Mouse (Mus musculus): ENCODE measurements at regions not wholly inside any gene's neighbourhood (a gene's known extent, or its start where the extent isn't known, plus 50 kb on each side); places are given as distances from the start of the nearest gene placed in this dataset.

DNA sequence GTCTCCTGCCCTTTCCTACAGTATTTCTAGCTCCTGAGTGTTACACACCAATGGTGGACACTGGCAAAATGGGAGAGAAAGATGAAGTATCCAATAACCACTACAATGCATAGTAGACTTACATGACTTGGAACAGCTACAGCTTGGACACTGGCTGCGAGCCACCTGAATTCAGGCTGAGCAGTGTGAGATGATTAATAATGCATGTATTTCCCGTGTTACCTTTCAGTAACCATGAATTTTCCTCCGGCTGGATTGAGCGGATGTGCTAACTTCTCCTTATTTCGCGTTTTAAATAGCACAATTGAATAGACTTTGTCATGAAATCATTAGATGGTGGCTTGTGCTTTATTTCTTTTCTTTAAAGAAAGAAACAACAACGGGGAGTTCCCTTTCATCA lies 142.4 kb upstream of the Gm17728 start:
- H3K9ac ChIP-seq (ENCODE audit: low read length), result no peak overlapping the region
- no peaks in the 10 kb centered on the region for H3K9me3 ChIP-seq (ENCODE audit: control insufficient read depth, low read length)
- ATAC-seq (ENCODE audit: low FRiP score, low TSS enrichment) (no peak), DNase-seq (ENCODE audit: low spot score) (no peak)
- WGBS, result 68% methylated on average over 7 of the region's 7 CpGs
- no peak overlapping the region for H3K4me3 ChIP-seq (ENCODE audit: low read depth, low read length)
- H3K4me1 ChIP-seq (replicated peaks; ENCODE audit: control insufficient read depth, insufficient read depth), result no peaks in the 10 kb centered on the region
- no peaks in the 10 kb centered on the region for H3K36me3 ChIP-seq (ENCODE audit: control insufficient read depth, insufficient read depth, low read length)
- TF ChIP-seq EP300 (optimal IDR thresholded peaks at IDR 0.05), result no peak
- TF ChIP-seq CTCF (IDR thresholded peaks at IDR 0.05; ENCODE audit: low read depth), result no peak
- no peak overlapping the region for H3K4me2 ChIP-seq (replicated peaks; ENCODE audit: low read depth)
- no peaks in the 10 kb centered on the region for H3K27me3 ChIP-seq (ENCODE audit: control insufficient read depth, insufficient read depth, low read length)
- H3K27ac ChIP-seq (replicated peaks), result no peak overlapping the region

- no peak overlapping the region for H3K9ac ChIP-seq (ENCODE audit: low read length)
- no peak for ATAC-seq (ENCODE audit: low FRiP score, low TSS enrichment)
Measured at GRCm38 (mm10) chr17:9281891-9282290, 140.0 kb upstream of the Gm17728 start.

DNA sequence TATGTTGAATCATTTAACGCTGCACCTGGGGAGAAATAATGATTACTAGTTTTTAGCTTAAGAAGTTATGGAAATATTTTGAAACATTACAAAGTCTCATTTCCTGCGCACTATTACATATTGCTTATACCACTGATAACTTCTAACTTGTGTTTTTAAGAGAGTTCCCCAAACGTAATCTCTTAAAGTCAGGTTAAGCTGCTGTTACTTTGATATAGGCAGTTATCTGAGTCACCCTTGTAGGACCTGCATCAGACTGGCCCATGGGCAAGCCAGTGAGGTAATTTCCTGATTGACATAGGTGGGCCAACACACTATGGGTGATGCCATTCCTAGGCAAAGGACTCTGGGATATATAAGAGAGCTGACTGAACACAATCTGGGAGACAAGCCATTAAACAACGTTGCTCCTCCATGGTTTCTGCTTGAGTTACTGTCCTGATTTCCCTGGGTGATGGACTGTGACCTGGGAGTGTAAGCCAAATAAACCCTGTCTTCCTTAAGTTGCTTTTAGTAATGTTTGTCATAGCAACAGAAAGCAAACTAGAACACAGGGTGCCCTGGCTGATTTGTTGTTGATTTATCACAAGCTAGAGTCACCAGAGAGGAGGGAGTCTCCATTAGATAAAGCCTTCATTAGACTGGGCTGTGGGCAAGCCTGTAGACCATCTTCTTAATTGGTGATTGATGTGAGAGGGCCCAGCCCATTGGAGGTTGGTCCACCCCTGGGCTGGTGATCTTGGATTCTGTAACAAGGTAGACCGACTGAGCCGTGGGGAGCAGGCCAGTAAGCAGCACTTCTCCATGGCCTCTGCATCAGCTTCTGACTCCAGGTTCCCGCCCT lies 139.3 kb upstream of the Gm17728 start:
- 85% methylated on average over 7 of the region's 7 CpGs for WGBS
- DNase-seq (ENCODE audit: low spot score), result no peak
- Histone ChIP-seq H3K27me3 (ENCODE audit: control insufficient read depth, insufficient read depth, low read length) (no peaks in the 10 kb centered on the region), H3K27ac (replicated peaks) (no peak overlapping the region), H3K9ac (ENCODE audit: low read length) (no peak overlapping the region), H3K9me3 (ENCODE audit: control insufficient read depth, low read length) (no peaks in the 10 kb centered on the region), H3K4me2 (replicated peaks; ENCODE audit: low read depth) (no peak overlapping the region), H3K4me1 (replicated peaks; ENCODE audit: control insufficient read depth, insufficient read depth) (no peaks in the 10 kb centered on the region), H3K36me3 (ENCODE audit: control insufficient read depth, insufficient read depth, low read length) (no peaks in the 10 kb centered on the region), H3K4me3 (ENCODE audit: low read depth, low read length) (no peak overlapping the region)
- ATAC-seq (ENCODE audit: low FRiP score, low TSS enrichment), result peak; percentile 49; the same call in 1 of the 2 replicates
- no peak for TF ChIP-seq EP300 (optimal IDR thresholded peaks at IDR 0.05)
- TF ChIP-seq CTCF (IDR thresholded peaks at IDR 0.05; ENCODE audit: low read depth), result no peak

More at GRCm38 (mm10) chr17:9281891-9282290, 140.0 kb upstream of the Gm17728 start:
- no peaks in the 10 kb centered on the region for H3K27me3 ChIP-seq (ENCODE audit: control insufficient read depth, insufficient read depth, low read length)
- no peak overlapping the region for H3K4me3 ChIP-seq (ENCODE audit: low read depth, low read length)
- DNase-seq (ENCODE audit: low spot score), result no peak
- no peaks in the 10 kb centered on the region for H3K4me1 ChIP-seq (replicated peaks; ENCODE audit: control insufficient read depth, insufficient read depth)
- H3K9me3 ChIP-seq (ENCODE audit: control insufficient read depth, low read length), result no peaks in the 10 kb centered on the region
- WGBS, result 70% methylated on average over 5 of the region's 5 CpGs
- H3K4me2 ChIP-seq (replicated peaks; ENCODE audit: low read depth), result no peak overlapping the region
- no peak for TF ChIP-seq EP300 (optimal IDR thresholded peaks at IDR 0.05)
- TF ChIP-seq CTCF (IDR thresholded peaks at IDR 0.05; ENCODE audit: low read depth), result no peak
- H3K36me3 ChIP-seq (ENCODE audit: control insufficient read depth, insufficient read depth, low read length), result no peaks in the 10 kb centered on the region
- H3K27ac ChIP-seq (replicated peaks), result no peak overlapping the region

GRCm38 (mm10) chr17:9286431-9286830 lies 135.4 kb upstream of the Gm17728 start:
- no peaks in the 10 kb centered on the region for H3K27me3 ChIP-seq (ENCODE audit: control insufficient read depth, insufficient read depth, low read length)
- no peak overlapping the region for H3K27ac ChIP-seq (replicated peaks)
- ATAC-seq (ENCODE audit: low FRiP score, low TSS enrichment) (no peak), DNase-seq (ENCODE audit: low spot score) (no peak)
- peak; percentile 45 for TF ChIP-seq CTCF (IDR thresholded peaks at IDR 0.05; ENCODE audit: low read depth)
- no peak for TF ChIP-seq EP300 (optimal IDR thresholded peaks at IDR 0.05)
- H3K4me1 ChIP-seq (replicated peaks; ENCODE audit: control insufficient read depth, insufficient read depth), result no peaks in the 10 kb centered on the region
- H3K9ac ChIP-seq (ENCODE audit: low read length), result no peak overlapping the region
- no peaks in the 10 kb centered on the region for H3K36me3 ChIP-seq (ENCODE audit: control insufficient read depth, insufficient read depth, low read length)
- H3K4me3 ChIP-seq (ENCODE audit: low read depth, low read length), result no peak overlapping the region
- no peaks in the 10 kb centered on the region for H3K9me3 ChIP-seq (ENCODE audit: control insufficient read depth, low read length)
- H3K4me2 ChIP-seq (replicated peaks; ENCODE audit: low read depth), result no peak overlapping the region
- WGBS, result 51% methylated on average over 5 of the region's 5 CpGs

- no peak overlapping the region for H3K4me3 ChIP-seq (ENCODE audit: low read depth, low read length)
- no peak overlapping the region for H3K4me2 ChIP-seq (replicated peaks; ENCODE audit: low read depth)
- no peak overlapping the region for H3K9ac ChIP-seq (ENCODE audit: low read length)
- no peak for DNase-seq (ENCODE audit: low spot score)
- H3K27ac ChIP-seq (replicated peaks), result no peak overlapping the region
- no peak; the same call in 1 of the 2 replicates for TF ChIP-seq CTCF (IDR thresholded peaks at IDR 0.05; ENCODE audit: low read depth)
- H3K4me1 ChIP-seq (replicated peaks; ENCODE audit: control insufficient read depth, insufficient read depth), result no peaks in the 10 kb centered on the region
- H3K9me3 ChIP-seq (ENCODE audit: control insufficient read depth, low read length), result no peaks in the 10 kb centered on the region
- ATAC-seq (ENCODE audit: low FRiP score, low TSS enrichment), result no peak
- H3K36me3 ChIP-seq (ENCODE audit: control insufficient read depth, insufficient read depth, low read length), result no peaks in the 10 kb centered on the region
- 64% methylated on average over 6 of the region's 6 CpGs for WGBS
- H3K27me3 ChIP-seq (ENCODE audit: control insufficient read depth, insufficient read depth, low read length), result no peaks in the 10 kb centered on the region
Measured at GRCm38 (mm10) chr17:9286834-9287233, 135.0 kb upstream of the Gm17728 start.

DNA sequence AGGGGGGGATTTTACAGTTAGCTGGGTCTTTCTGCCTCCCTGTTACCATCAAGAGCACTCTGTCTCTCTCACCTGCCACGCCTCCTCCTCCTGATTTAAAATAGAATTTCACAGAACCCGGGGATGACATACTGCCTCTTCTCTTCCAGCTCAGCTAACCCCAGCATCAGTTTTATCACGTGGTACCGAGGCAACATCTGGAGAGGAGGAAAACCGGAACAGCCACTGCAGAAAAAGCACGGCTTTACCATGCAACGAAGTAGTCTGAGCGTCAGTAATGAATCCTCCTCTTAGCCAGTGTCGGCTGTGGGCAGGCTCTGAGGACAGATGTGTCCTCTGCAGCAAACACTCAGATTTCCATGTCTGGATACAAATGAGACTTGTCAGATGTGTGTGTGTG lies 134.2 kb upstream of the Gm17728 start:
- Histone ChIP-seq H3K36me3 (ENCODE audit: control insufficient read depth, insufficient read depth, low read length) (no peaks in the 10 kb centered on the region), H3K4me1 (replicated peaks; ENCODE audit: control insufficient read depth, insufficient read depth) (no peaks in the 10 kb centered on the region), H3K9ac (ENCODE audit: low read length) (no peak overlapping the region), H3K27ac (replicated peaks) (no peak overlapping the region), H3K4me3 (ENCODE audit: low read depth, low read length) (no peak overlapping the region), H3K4me2 (replicated peaks; ENCODE audit: low read depth) (no peak overlapping the region), H3K27me3 (ENCODE audit: control insufficient read depth, insufficient read depth, low read length) (no peaks in the 10 kb centered on the region), H3K9me3 (ENCODE audit: control insufficient read depth, low read length) (no peaks in the 10 kb centered on the region)
- no peak for TF ChIP-seq EP300 (optimal IDR thresholded peaks at IDR 0.05)
- DNase-seq (ENCODE audit: low spot score), result no peak
- WGBS, result 61% methylated on average over 9 of the region's 9 CpGs
- no peak for ATAC-seq (ENCODE audit: low FRiP score, low TSS enrichment)
